Mouse (Mus musculus) granulocyte monocyte progenitor cell, adult 5-6 weeks (primary cell): ENCODE measurements at regions not wholly inside any gene's neighbourhood (a gene's known extent, or its start where the extent isn't known, plus 50 kb on each side); places are given as distances from the start of the nearest gene placed in this dataset.

Experiments used
- ATAC-seq: replicated peaks from 2 replicates; pipeline ENCODE4 v1.8.0; 2016; ENCODE audit warnings: mild to moderate bottlenecking, moderate TSS enrichment, inconsistent platforms; ENCODE audit not compliant: poor library complexity, severe bottlenecking

DNA sequence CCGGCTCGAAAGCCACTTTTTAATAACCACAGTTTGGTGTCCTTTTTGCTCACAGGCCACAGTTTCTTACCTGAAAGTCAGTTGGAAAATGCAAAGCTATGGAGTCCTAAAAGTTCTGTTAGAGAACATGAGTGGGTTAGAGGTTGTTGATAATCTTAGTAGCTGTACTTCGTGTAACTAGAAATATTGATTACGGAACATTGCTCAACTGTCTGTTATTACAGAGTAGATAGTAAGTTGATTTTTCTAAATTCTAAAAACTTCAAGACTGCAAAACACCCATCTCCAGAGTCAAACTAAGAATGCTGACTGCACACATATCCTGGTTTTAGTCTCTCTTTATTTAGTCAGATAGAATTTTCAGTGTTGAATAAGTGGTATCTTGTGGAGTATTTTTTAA is 111.0 kb downstream of the Slc38a4 start:
- ATAC-seq: no peak

DNA sequence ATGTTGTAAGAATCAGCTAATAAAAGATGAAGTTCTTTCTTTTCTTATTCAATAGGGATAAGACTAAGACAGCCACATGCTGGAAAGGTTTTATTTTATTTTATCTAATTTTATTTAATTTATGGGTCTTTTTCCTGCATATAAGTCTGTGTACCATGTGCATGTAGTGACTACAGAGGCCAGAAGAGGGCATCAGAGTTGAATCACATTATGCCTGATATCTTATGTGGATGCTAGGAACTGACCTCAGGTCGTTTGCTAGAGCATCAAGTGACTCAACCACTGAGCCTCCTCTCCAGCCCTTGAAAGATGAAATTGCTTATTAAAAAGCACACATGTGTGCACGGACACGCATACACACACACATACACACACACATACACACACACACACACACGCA is 113.1 kb downstream of the Slc38a4 start:
- ATAC-seq: no peak

DNA sequence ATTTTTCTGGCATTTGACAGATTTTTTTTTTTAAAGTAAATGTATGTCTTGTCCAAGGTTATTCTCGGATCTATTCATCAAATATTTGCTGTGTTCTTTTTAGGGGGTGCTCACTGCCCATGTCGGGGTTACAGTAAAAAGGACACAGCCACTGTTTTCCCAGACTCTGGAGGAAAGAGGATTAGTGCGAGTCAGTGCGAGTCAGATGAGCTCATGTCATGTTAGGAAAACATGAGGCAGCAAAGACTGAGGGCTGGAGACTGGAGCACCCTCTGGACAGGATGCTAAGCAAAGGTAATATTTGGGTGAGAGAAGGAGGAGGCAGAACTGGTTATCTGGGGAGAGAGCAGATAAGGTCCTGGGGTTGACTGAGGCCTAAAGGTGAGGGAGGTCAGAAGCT is 117.3 kb downstream of the Slc38a4 start:
- no peak for ATAC-seq

DNA sequence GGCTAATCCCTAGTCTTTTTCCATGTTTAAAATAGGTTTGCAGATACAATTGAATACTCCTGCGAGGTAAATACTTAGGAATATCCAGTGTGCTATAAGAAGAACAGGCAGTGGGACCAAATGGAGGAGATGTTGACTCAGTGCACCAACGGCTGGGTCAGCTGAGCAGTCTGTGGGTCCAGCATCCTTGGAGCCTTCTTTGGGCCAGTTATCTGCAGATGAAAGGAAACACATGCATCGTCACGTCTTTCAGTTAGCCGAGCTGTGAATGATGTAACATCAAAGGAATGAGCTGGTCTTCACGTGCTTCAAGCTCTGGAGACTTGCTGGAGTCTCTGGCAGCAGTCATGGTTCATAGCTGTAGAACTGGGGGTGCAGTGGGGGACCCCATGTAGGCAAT is 118.1 kb downstream of the Slc38a4 start:
- ATAC-seq: no peak

DNA sequence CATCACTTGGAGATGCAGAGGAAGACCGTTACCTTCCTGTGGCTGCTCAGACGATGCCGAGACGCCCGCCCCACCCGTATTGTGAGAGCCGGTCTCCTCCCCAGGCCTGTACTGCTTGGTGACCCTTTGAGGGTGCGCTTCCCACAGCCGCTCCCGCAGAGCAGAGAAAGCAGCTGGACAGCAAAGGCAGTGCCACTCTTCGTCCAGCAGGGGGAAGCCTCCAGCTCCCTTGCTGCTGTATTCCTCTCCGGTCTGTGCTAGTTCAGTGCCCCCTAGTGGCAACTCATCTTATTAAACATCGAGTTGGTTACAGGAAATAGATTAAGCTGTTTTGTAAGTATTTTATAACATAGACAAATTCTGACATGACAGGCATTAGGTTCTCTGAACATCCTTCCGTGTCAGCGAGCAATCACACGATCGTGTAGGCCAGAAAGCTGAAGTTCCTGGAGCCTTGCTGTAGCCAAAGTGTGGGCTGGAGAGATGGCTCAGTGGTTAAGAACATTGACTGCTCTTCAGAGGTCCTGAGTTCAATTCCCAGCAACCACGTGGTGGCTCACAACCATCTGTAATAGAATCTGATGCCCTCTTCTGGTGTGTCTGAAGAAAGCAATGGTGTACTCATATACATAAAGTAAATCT is 118.9 kb downstream of the Slc38a4 start:
- ATAC-seq: peak; percentile 98

DNA sequence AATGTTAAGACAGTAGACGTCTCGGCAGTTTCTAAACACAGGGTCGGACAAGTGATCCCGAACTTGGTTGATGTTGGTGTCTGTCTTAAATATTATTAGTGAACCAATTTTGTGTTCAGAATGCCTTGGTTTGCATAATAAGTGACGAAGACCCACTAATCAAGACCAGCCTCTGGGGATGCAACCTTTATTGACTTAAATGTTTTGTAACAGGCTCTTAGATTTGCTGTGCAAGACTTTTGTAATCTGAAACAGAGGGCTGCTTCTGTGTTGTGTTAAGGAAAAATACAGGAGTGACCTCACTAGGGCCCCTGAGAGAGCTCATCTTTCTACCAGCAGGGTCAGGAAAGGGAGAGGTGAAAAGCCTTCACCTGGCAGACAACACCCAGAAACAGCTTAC is 119.5 kb downstream of the Slc38a4 start:
- peak; percentile 9; the same call in 1 of the 2 replicates for ATAC-seq

DNA sequence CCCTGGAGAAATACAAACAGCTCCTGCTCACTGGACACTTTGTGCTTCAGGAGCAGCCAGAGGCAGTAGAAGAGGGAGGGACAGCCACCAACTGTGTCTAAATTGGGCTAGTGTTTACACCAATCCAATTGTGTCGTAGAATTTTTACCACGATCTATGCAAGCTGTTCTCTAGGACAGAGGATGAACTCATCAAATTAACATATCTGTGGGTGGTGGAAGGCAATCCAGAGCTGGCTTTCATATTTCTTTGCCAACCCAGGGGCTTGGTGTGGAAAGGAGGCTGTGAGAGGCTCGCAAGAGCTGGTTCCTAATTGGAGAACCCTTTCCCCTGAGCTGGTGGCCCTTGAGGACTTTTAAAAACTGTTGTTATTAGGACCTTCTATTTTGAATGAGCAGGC is 122.3 kb downstream of the Slc38a4 start:
- no peak for ATAC-seq

DNA sequence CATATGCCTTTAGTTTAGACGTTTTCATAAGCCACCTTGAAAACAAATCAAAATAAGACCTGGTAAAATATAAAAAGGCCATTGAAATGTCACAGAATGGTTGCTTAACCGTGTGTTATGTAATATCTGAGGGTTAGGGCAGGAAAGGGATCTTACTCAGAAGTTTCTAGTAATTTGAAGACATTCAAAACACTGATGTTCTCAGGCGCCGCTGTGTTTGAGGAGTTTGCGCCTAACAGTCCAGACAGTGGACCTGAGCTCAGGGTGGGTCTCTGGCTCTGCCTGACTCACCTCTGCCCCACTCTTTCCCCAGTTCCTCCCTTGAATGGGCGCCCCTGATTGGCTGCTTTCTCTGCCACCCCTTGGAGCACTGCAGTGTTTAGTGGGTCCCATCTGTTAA is 125.2 kb downstream of the Slc38a4 start:
- ATAC-seq: peak; percentile 70

DNA sequence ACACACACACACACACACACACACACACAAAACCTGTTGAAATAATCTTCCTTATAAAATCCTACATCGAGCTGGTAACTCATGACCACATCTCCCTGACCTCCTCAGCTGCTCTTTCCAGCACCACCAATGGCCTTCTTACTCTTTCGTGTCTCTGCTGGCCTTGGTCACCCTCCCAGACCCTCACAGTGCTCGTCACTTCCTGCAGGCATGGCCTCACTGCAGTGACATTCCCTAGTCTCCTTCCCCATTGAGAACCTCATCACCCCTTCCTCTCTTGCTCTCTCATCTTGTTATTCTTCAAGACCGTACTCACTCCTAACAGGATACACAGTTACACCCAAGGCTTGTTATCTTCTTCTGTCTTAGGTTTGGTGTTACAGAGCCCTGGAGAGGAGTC is 126.0 kb downstream of the Slc38a4 start:
- peak; percentile 60 for ATAC-seq

DNA sequence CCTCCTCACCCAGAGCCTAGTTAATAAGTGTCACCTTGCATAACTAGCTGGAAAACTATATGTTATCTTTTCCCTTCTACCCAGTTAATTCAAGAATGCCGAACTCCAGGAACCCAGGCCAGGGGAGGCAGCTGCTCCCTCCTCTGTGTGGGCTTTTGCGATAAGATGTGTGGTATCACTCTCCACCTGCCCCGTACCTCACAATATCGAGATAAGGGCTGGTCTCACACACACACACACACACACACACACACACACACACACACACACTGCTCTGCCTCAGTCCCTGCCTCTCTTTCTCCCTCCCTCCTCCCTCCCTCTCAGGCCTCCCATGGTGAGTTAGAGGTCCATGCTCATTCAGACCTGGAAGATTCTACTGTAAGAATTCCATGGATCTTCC is 127.1 kb downstream of the Slc38a4 start:
- no peak for ATAC-seq

DNA sequence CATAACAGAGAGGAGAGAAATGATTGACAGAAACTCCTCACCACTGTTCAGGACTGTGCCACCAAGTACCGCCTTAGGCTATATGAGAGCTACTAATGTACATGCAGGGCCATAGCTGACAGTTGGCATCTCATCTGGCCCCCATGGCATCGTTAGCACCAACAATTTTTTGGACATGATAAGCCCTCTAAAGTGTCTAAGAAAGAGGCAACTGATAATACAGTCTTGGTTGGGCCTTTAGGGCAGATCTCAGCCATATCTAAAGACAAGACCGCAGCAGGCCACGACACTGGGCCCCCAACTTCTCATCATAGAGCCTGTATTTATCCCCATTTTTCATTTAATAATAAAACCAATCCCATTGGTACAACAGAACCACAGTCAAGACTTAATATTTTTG is 128.1 kb downstream of the Slc38a4 start:
- ATAC-seq: no peak

DNA sequence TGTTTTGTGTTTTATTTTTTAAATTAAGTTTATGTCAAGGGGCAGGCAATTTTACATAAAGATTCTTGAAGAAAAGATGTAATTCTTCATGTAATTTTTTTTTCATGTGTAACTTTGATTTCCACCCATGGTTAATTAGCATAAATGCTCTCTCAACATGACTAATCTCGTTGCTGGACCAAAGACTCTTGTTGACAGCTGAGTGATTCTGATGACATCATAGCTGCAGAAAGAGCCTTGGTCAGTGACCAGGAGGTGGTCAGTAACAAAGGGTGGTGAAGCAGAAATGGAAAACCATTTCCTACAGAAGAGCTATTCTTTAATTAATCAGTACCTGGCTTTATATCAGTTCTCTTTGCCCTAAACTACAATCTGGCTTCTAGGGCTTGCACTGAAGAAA is 129.1 kb downstream of the Slc38a4 start:
- no peak for ATAC-seq

DNA sequence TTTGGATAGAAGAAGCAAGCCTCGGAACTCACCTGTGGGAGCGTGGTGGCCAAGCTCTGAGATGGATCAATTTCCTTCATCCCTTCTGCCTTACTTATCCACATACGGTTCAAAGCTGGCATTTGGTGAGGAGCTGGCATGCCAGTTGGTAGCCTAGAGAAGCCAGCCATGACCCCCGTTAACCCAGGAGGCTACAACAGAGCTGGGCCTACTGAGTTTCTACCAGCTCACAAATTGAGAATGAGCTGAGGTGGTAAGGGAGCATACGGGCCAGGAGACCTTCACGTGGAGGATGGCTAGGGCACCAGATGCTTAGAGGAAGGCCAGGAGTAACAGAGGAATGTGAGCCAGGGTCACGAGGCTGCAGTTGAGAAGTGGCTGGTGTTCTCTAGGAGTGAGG is 139.2 kb downstream of the Slc38a4 start:
- no peak for ATAC-seq

DNA sequence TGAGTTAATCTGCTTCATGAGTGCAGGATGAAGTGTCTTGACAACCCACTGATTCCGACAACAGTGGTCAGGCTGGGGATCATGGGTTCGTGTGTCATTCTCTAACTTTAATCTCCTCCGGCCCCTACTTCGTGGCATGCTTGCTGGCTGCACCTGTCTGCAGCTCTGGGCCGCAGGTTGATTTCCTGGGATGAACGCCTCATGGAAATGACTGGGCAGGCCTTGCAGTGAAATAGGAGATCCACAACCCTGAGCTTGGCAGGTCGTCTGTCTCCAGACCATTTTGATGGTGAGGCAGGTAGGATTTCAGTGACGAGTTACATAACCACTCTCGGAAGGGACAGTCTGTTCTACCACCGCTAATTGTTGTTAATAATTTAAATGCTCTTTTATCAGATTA is 140.2 kb downstream of the Slc38a4 start:
- ATAC-seq: no peak

DNA sequence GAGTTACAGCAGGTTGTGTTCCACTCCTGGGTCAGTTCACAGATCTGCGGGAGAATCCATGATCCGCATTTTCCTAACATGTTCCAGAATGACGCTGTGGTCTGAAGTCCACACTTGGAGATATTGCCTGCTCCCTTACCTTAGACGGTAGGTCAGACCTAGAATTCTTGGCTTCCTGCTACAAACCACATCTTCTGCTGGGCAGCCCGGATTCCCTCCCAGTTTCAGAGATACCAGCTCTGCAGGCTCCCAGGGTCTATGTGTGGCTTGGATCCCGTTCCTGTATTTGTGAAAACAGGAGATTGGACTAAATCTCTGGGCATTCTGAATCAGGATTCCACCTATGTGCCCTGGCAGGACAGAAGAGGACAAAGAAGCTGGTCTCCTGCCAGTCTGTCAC is 140.8 kb downstream of the Slc38a4 start:
- ATAC-seq: no peak

DNA sequence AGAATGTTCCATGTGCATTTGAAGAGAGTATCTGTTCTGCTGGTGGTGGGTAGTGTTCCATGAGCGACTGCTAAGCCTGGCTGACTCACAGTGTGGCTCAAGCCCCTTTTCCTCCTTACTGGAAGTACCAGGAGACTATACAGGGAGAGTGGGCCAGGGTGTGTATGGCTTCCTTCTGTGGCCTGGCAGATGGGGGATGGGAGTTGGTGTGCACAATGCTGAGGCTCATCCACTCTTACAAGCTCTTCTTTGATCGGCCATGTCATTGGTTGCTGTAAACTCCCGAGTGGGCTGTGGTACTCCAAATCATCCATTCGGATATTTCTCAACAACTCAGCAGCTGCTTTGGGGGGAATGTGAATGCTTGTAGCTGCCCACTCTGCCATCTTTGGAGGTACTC is 150.2 kb downstream of the Slc38a4 start:
- no peak for ATAC-seq

DNA sequence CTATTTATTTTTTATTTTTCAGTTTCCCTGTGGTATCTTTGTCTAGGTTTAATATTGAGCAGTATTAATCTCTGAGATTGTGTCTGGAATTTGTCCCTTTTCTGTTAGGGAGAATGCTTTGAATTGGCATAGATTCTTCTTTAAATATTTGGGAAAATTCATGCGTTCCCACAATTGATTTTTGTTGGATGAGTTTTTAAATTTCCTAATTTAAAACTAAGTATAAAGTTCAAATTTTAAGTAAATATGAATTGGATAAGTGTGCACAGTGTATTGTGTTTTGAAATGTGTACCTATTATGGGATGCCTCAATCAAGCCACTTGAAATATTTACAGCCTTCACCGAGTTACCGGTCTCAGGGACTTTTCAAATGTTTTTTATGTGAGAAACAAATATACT is 152.3 kb downstream of the Slc38a4 start:
- no peak for ATAC-seq

DNA sequence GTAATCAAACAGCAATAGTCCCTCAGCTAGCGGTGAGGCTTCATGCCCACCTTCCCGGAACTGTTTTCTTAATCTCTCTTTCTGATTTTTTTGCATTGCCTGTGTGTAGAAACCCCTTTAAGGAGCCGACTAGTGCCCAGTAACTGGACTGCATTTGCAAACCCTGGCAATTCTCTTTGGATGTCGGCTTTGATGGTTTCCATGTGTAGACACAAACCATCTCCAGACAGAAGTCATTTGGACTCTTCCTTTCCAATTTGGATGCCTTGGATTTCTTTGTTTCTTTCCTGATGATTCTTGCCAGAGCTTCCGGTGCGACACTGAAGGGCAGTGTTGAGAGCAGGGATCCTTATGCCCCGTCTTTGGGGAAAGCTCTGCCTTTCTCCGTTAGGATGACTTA is 153.0 kb downstream of the Slc38a4 start:
- no peak for ATAC-seq

DNA sequence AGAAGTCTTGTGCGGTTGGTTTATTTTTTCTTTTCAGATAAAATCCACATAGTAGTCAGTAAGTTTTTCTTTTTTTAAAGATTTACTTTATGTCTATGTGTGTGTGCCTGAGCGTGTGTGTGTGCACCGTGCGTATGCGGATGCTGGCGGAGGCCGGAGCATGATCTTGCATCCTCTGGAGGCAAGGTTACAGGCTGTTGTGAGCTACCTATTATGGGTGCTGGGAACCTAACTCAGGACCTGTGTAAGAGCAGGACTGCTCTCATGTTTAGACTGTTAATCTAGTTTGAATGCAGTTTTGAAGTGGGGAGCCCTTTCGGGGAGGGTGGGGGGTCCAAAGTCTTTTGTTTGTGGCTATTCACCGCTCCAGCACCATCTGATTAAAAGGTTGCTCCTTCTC is 154.1 kb downstream of the Slc38a4 start:
- ATAC-seq: no peak

DNA sequence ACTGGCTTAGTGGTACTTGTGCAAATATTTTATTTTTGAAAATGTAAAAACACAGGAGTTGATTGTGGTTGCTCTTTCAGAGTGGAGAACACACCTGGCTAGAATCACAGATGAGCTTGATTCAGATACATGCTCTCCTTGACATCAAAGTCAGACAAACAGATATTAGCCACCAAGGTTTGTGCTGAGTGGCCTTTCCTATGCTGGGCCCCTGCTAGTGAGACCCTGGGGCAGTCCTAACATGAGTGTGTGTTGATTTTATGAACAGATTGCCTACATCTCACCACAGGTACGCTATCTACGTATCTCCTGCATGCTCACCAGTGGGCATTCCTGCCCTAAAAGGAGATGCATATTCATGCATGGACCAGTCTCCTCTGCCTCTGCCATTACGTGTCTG is 157.5 kb downstream of the Slc38a4 start:
- ATAC-seq: no peak

DNA sequence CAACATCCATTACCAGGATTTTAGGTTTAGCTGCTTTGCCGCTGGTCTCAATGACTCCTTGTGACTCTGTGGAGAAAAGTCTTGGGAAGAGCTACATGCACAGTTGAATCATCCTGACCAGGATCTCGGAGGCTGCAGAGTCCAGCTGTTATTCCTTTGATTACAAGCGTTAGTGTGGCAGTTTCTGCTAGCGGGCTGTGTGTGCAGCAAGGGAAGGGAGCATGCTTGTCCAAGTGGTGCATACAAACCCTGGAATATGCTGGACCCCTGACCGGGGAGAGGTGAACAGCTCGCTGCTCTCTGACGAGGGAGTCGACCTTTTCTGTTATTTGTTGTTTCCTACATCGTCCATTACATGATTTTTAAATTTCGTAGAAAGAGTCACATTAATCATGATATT is 170.9 kb downstream of the Slc38a4 start:
- ATAC-seq: no peak

DNA sequence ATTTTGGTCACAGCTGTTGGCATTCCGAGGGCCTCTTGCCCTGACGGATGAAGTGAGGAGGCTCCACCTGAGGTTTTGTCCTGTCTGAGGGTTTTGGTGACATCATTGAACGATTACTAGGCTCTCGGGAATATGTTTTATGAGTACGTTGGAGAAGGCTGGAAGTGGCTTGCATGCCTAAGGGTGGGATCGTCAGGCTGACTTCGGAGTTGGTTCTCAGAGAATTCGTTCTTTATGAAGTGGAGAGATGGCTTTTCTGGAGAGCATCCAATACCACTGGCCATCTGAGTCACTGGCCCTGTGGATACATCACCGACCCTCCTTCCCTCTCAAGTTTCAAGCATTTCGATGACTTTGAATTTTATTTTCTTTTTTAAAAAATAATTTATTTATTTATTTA is 172.0 kb downstream of the Slc38a4 start:
- no peak for ATAC-seq

DNA sequence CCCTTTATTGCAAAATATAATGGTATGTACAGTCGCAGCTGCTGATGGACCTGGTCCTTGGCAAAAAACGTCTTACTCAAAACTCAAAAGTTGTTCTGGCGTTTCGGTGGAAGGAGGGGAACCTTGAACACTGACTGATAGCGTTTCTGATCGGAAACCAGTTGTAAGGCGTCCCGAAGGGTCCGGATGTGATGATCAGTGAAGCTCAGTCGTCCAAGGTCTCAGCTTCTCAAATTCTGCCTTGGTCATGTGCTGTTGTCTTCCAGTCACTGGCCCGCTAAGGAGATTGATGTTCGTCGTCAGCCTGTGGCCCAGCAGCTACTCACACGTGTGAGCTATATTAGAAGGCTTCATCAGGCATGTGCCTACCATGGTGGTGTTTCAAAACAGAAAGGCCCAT is 173.5 kb downstream of the Slc38a4 start:
- no peak for ATAC-seq
